ENCODE assay signal across 8 mouse cellular contexts in the genomic region with DNA sequence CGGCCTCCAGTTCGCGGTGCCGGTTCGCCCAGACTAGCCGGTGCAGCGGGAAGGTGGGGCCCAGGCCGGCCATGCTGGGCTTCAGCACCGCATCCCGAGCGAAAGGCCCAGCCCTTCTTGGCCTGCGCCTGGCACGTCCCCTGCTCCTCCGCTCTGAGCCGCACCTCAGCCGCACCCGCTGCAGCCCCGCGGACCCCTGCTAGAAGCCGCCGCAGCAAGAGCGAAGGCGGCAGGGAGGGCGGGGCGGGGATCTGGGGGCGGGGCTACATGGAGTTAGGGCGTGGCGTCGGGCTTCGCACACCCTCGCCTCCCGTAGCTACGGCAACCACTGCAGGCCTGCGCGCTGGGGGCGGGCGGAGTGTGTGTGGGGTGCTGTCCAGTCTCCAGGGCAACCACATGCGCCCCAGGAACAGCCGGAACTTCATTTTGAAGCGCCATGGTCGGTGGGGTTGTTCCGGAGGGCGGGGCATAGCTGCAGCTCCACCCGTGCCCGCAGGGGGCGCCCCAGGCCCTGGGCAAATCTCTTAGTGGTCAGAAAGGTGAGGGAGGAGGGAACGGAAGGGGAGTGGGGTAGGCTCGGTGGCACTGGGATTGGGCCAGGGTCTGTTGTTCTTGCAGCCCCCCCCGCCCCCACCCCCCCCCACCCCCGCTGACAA. TPM values are rescaled to one million over a fixed set of nuclear protein-coding genes. Genes with fewer than 3 reads are reported as not detected.
A peak's percentile ranks its signal among the peaks of the same experiment; 100 is the strongest.
DNase-seq lines count a peak whose midpoint lies in the region; ATAC-seq lines count a peak whose summit lies in the region.

A gene (minus strand): TSS at position 240 of the 656 bp plus-strand sequence.

- peak; percentile 92 for DNase-seq in T-cell, adult 2 months (ENCODE audit: low spot score)
- DNase-seq in cerebellum, postnatal 25 days = peak; percentile 88 to 90
- peak; percentile 92 for DNase-seq in frontal cortex, postnatal 25 days (ENCODE audit: low spot score in 2 of 2)
- peak; percentile 88 to 92 for DNase-seq in layer of hippocampus, postnatal 25 days (ENCODE audit: extremely low spot score in 1 of 2, low spot score in 1 of 2)
- peak; percentile 83 for DNase-seq in lung, postnatal 14 days
- peak; percentile 87 for DNase-seq in ovary, postnatal 36 days (ENCODE audit: low spot score)
- peak; percentile 94 for DNase-seq in thymus, postnatal 25 days

- peak within 1 kb of the TSS; percentile 80 for H3K27ac ChIP-seq in hindbrain, embryonic 13.5 days

- no peaks in the 10 kb centered on the region for H3K9me3 ChIP-seq in hindbrain, embryonic 13.5 days

- peak within 1 kb of the TSS; percentile 82 for H3K9ac ChIP-seq in hindbrain, embryonic 13.5 days

- 0 out of 2 replicates have a peak, but pooled peaks cover 3% of the 10 kb centered on the region for H3K27me3 ChIP-seq in hindbrain, embryonic 13.5 days

- WGBS in hindbrain, embryonic 13.5 days = under 1% methylated on average over 47 of the region's 50 CpGs

- peak within 1 kb of the TSS; percentile 66 for H3K4me2 ChIP-seq in hindbrain, embryonic 13.5 days

- peak; percentile 94 for ATAC-seq in hindbrain, embryonic 13.5 days (ENCODE audit: low FRiP score)

- peaks cover 47% of the 10 kb centered on the region for H3K36me3 ChIP-seq in hindbrain, embryonic 13.5 days

- H3K4me1 ChIP-seq in hindbrain, embryonic 13.5 days (replicated peaks) = peaks cover 17% of the 10 kb centered on the region

- H3K4me3 ChIP-seq in hindbrain, embryonic 13.5 days = peak within 1 kb of the TSS; percentile 63

RNA-seq across cellular contexts. Expression of the gene that starts here (rescaled TPM):
- polyA plus RNA-seq in hindbrain, embryonic 13.5 days (2015; fragmentation: Nextera tagmentation; extraction: Ambion mirVana) = 29.9 and 33.1 TPM in 2 replicates
- total RNA-seq in layer of hippocampus, postnatal 25 days (2021) = 10 to 100 TPM; 59.6 to 66.3 TPM

Comparison
In these comparisons a context has a peak if more than half of its experiments do, and no peak if none do; other contexts are left out.
1. Peak in every context shown above with its lines: DNase-seq, ATAC-seq, H3K4me3 ChIP-seq and H3K27ac ChIP-seq.